Mouse (Mus musculus) thymus, postnatal 4 days (tissue): ENCODE measurements around the gene Gm20715.
A peak's percentile ranks its signal among the peaks of the same experiment; 100 is the strongest.
"Not testable (repeated sequence)": the region's sequence is repeated elsewhere in the genome, so short reads cannot be mapped to it uniquely, and the experiment has no call there.

Experiments
- DNase-seq: peaks from one replicate; pipeline ENCODE4 v3.0.0; 2021

Gene Gm20715

DNA sequence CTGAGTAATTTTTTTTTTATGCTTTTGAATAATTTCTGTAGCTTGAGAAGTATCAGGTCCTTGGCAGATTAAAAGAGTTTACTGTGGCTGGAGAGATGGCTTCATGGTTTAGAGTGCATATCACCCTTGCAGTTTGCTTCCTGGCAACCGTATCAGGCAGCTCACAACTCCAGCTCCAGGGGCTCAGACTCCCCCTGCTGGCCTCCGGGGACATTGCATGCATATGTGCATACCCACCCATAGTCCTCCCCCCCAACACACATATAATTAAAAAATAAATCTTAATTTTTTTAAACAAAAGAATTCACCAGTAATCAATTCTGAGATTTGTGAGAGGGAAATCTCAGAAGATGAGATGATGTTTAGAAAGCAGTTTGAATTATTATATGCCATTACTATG lies 20.3 kb downstream of the Gm20715 start:
- peak; percentile 65 for DNase-seq

DNA sequence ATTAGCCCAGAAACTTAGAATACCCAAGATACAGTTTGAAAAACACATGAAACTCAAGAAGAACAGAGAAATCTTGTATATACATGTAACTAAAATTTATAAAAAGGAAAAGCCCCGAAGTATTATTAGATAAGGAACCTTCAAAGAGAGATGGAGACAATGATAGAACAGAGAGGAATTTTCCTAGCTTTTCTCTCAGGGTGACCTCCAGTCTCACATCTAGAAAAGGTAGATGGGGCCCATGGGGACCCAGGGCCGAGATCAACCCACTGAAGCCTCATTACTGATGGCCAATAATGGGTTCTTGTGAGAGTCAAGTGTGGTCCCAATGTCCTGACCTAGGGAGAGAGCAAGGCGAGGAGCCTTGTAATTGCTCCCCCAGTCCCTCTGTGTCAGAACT lies 28.3 kb downstream of the Gm20715 start, which contains the start of gene Olfr1344:
TSS of gene Olfr1344 (plus strand) at position 301 of the 400 bp plus-strand sequence.
- DNase-seq: no peak

DNA sequence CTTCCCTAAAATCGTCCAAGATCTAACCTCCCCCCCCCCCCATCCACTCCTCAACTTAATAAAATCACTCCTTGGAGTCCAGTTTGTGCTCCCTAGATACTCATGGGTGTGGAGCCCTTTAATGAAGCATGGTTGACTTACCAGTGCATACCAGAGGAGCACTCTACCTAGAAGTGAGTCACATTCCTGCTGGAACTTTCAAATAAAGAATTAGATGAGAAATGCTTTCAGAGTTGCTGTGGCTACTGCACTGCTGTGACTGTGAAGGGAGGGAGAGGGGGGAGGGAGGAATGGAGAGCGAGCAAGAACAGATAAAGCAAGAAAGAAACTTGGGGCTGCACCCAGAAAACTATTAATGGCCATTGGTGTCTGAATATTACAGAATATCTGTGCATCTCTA lies 31.1 kb downstream of the Gm20715 start:
- DNase-seq: no peak

DNA sequence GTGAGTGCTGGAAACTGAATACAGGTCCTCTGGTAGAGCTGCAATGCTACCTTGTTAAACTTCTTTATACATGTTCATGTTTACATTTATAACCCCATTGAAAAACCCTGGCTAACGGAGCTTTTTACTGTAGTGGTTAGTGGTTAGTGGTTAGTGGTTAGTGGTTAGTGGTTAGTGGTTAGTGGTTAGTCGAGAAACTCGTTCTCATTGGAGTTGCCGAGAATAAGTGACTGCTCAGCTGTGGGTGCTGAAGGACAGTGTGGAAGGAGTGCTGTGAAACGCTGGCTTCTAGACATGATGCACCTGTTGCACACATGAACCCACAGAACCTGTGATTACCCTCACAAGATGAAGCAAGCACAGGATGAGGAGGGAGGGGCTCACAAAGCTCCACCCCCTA lies 37.7 kb downstream of the Gm20715 start:
- DNase-seq: no peak

DNA sequence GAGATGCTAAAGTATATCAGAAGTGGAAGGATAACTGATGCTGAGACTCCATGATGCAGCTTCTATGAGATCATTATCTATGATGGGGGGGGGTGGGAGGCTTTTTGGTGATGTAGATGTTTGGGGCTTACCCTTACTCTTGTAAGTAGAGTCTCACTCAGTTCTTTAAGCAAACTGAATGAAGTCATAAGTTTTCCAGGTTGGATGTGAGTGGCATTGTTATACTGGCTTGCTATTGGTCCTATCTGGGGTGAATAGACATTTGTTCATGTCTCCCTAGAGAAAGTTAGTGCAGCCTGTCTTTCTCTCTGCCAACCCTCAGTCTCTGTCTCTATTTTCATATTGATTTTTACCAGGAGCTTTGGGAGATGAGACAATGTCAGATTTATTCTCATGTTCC lies 45.8 kb downstream of the Gm20715 start, which contains the start of gene Olfr1336:
TSS of gene Olfr1336 (plus strand) at position 301 of the 400 bp plus-strand sequence.
- DNase-seq: no peak

DNA sequence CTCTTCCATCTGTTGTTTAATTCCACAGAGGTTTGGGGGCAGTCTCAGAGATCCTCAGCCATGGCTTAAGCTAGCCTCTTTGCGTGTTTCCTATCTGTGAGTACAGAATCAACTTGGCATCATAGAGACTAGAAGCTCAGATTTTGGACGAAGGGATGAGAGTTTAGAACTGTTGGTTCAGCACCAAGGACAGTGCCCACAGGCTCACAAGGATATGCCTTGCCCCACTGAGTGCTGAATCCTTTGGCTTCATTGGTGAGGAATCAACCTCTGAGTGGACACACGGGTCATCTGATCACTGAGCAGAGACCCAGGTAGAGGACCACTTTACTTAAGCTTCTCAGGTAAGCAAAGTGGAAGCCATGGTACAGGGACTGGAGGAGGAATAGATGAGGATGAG lies 46.3 kb downstream of the Gm20715 start:
- DNase-seq: no peak

DNA sequence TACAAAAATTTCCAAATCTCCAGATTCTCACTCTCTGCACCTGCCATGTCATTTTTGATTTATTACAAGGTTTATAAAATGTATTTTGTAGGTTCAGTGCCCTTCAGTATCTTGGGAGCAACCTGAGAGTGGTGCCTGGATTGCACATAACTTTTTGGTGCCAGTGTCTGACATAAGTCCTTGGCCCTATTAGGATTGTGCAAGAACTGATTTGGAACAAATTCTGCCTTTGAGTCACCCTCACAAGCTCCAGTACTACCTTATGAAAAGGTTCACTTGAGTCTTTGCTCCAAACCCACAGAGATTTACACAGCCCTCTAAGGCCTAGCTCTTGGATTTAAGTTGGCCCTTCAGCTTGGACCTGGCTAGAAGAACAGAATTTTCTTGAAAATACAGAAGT lies 56.9 kb downstream of the Gm20715 start, which contains the start of gene Olfr1346:
TSS of gene Olfr1346 (plus strand) at position 151 of the 400 bp plus-strand sequence.
- no peak for DNase-seq

DNA sequence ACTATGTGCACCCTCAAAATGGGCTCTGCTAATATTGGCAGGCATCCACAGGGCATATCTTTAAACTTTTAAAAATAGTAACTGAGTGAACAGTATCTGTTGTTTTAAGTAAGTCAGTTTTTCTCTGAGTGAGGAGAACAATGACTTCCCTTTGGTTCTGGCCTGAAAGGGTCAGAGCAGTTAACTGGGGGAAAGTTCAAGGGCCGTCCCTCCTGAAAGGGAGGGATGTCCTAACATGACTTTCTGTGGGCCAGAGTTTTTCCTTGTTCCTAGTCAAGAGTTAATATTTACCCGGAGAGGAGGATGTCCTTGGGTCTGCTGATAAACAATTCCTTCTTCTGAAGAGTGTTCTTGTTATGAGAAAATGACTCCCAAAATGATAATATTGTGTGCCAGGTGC lies 67.6 kb downstream of the Gm20715 start:
- DNase-seq: not testable (repeated sequence)

DNA sequence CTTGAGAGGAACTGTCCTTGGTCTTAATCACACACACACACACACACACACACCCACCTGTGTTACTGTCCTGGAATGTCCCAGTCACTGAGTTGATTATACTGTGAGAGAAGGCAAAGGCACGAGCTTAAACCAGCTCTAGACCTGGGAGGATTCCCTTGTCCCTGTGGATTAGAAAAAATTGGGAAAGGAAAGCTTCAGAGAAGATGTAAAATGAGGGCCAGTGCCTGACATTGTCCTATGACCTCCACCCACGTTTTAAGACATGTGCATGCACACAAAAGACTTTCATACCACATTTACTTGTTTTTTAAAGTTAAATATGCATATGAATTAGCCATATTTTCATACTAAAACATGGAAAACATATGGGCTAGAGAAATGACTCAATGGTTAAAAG lies 76.8 kb downstream of the Gm20715 start, which contains the start of gene Olfr5:
TSS of gene Olfr5 (minus strand) at position 101 of the 400 bp plus-strand sequence.
- DNase-seq: no peak
